Mouse (Mus musculus) lung, embryonic 14.5 days (tissue): Measurements from ENCODE around the gene Hoxa10. TPM values are rescaled to one million over a fixed set of nuclear protein-coding genes. Genes with fewer than 3 reads are reported as not detected.
A peak's percentile ranks its signal among the peaks of the same experiment; 100 is the strongest.

Source experiments
- ATAC-seq: fragments of 200-750 bp; cut with Nextera tagmentation; 2 replicates; pipeline ENCODE4 v1.8.0; 2017; ENCODE audit warnings: mild to moderate bottlenecking, moderate TSS enrichment, moderate library complexity; ENCODE audit not compliant: insufficient read depth
- DNase-seq: peaks from one replicate; pipeline ENCODE4 v3.0.0-alpha.2; 2015
- H3K27ac ChIP-seq: fragments of 300-500 bp; sonication (generic); 2 replicates; pipeline ENCODE4 v1.5.1; 2014; ENCODE audit warnings: low read depth, mild to moderate bottlenecking, moderate library complexity
- H3K27me3 ChIP-seq: fragments of 300-500 bp; sonication (generic); 2 replicates; pipeline ENCODE4 v1.6.1; 2014; ENCODE audit warnings: low read length, control low read depth; ENCODE audit not compliant: insufficient read depth
- H3K36me3 ChIP-seq: fragments of 300-500 bp; sonication (generic); 2 replicates; pipeline ENCODE4 v1.6.1; 2014; ENCODE audit warnings: control low read depth; ENCODE audit not compliant: insufficient read depth
- H3K4me1 ChIP-seq: fragments of 300-500 bp; sonication (generic); 2 replicates; pipeline ENCODE4 v1.6.1; 2014; ENCODE audit warnings: antibody characterized with exemption, control low read depth; ENCODE audit not compliant: insufficient read depth
- H3K4me2 ChIP-seq: fragments of 300-500 bp; sonication (generic); 2 replicates; pipeline ENCODE4 v1.6.1; 2014; ENCODE audit warnings: mild to moderate bottlenecking
- H3K4me3 ChIP-seq: fragments of 300-500 bp; sonication (generic); 2 replicates; pipeline ENCODE4 v1.5.1; 2014; ENCODE audit warnings: low read depth, low read length
- H3K9ac ChIP-seq: fragments of 300-500 bp; sonication (generic); 2 replicates; pipeline ENCODE4 v1.6.1; 2014
- H3K9me3 ChIP-seq: fragments of 300-500 bp; sonication (generic); 2 replicates; pipeline ENCODE4 v1.6.1; 2016; ENCODE audit warnings: low read depth, low read length, control low read depth
- CTCF ChIP-seq: IDR thresholded peaks from 2 replicates; pipeline ENCODE4 v1.5.1; 2016; ENCODE audit warnings: antibody characterized with exemption, low read depth
- WGBS: fragments of 180-500 bp; shearing (Covaris S2); extraction: QIAGEN DNeasy Blood & Tissue Kit; methylation state at CpG from one replicate; pipeline ENCODE4 v1.1.7; 2014; 5-methylcytosine and 5-hydroxymethylcytosine counted together
- polyA plus RNA-seq: library from polyadenylated mRNA; unstranded; fragments of >200 nt; fragmentation: Nextera tagmentation; extraction: Ambion mirVana; gene quantifications from 2 replicates; pipeline ENCODE4 v1.2.1, GENCODE M21; 2014

Gene Hoxa10
- polyA plus RNA-seq, 1 experiment from 2014 or later = not detected

GRCm38 (mm10) chr6:52261751-52262462 lies 21.3 kb upstream of the Hoxa10 start:
- ATAC-seq = no peak
- H3K27ac ChIP-seq = no peak overlapping the region
- DNase-seq = peak; percentile 38
- no peaks in the 10 kb centered on the region for H3K9me3 ChIP-seq
- H3K4me2 ChIP-seq = no peak overlapping the region
- WGBS = 3% methylated on average over 9 of the region's 9 CpGs
- H3K4me1 ChIP-seq = no peaks in the 10 kb centered on the region
- no peak for TF ChIP-seq CTCF
- no peak overlapping the region for H3K9ac ChIP-seq
- H3K36me3 ChIP-seq = no peaks in the 10 kb centered on the region
- no peak overlapping the region for H3K4me3 ChIP-seq
- H3K27me3 ChIP-seq = peaks cover 91% of the 10 kb centered on the region

- no peak for TF ChIP-seq CTCF
- peaks cover 91% of the 10 kb centered on the region for H3K27me3 ChIP-seq
- H3K27ac ChIP-seq = no peak within 1 kb of the TSS
- peak within 1 kb of the TSS; percentile 38 for H3K4me3 ChIP-seq
- no peaks in the 10 kb centered on the region for H3K36me3 ChIP-seq
- ATAC-seq = peak; percentile 82; the same call in 1 of the 2 replicates
- 0 out of 2 replicates have a peak within 1 kb of the TSS, but pooled peaks have one; percentile 17 for H3K9ac ChIP-seq
- H3K9me3 ChIP-seq = no peaks in the 10 kb centered on the region
- peak; percentile 63 for DNase-seq
- H3K4me1 ChIP-seq = no peaks in the 10 kb centered on the region
- peak within 1 kb of the TSS; percentile 67 for H3K4me2 ChIP-seq
- WGBS = 1% methylated on average over 65 of the region's 72 CpGs
These were observed 20.3 kb upstream of the Hoxa10 start, which contains the start of gene Hoxa13 for GRCm38 (mm10) chr6:52260654-52261575. Hoxa13 (minus strand) TSS chr6:52260880.

- Histone ChIP-seq H3K36me3 (no peaks in the 10 kb centered on the region), H3K9ac (no peak overlapping the region), H3K4me3 (peak overlapping the region; percentile 30)
These were observed 19.2 kb upstream of the Hoxa10 start for GRCm38 (mm10) chr6:52259811-52260261.

GRCm38 (mm10) chr6:52259081-52259790 lies 18.6 kb upstream of the Hoxa10 start:
- Histone ChIP-seq H3K4me3 (peak overlapping the region; percentile 30; the same call in 1 of the 2 replicates), H3K27ac (no peak overlapping the region), H3K4me2 (no peak overlapping the region; the same call in 1 of the 2 replicates), H3K9ac (no peak overlapping the region), H3K4me1 (no peaks in the 10 kb centered on the region), H3K27me3 (peaks cover 88% of the 10 kb centered on the region), H3K36me3 (no peaks in the 10 kb centered on the region), H3K9me3 (no peaks in the 10 kb centered on the region)
- ATAC-seq = no peak
- no peak for TF ChIP-seq CTCF
- WGBS = 3% methylated on average over 24 of the region's 25 CpGs
- no peak for DNase-seq

More at GRCm38 (mm10) chr6:52259811-52260261, 19.2 kb upstream of the Hoxa10 start:
- Histone ChIP-seq H3K4me2 (peak overlapping the region; percentile 67), H3K27ac (no peak overlapping the region), H3K27me3 (peaks cover 88% of the 10 kb centered on the region), H3K9me3 (no peaks in the 10 kb centered on the region), H3K4me1 (no peaks in the 10 kb centered on the region)
- DNase-seq (no peak), ATAC-seq (no peak)
- TF ChIP-seq CTCF = no peak
- WGBS = 1% methylated on average over 33 of the region's 39 CpGs

- no peak overlapping the region for H3K4me3 ChIP-seq
- H3K4me1 ChIP-seq = no peaks in the 10 kb centered on the region
- H3K36me3 ChIP-seq = no peaks in the 10 kb centered on the region
- ATAC-seq (no peak), DNase-seq (peak; percentile 94)
- no peak overlapping the region for H3K4me2 ChIP-seq
- peak; percentile 84 for TF ChIP-seq CTCF
- H3K27me3 ChIP-seq = peaks cover 88% of the 10 kb centered on the region
- WGBS = under 1% methylated on average over 6 of the region's 6 CpGs
- H3K9ac ChIP-seq = no peak overlapping the region
- H3K27ac ChIP-seq = no peak overlapping the region
- H3K9me3 ChIP-seq = no peaks in the 10 kb centered on the region
These were observed 16.3 kb upstream of the Hoxa10 start for GRCm38 (mm10) chr6:52256956-52257355.

GRCm38 (mm10) chr6:52253511-52254500 lies 13.2 kb upstream of the Hoxa10 start:
- H3K27ac ChIP-seq = no peak overlapping the region
- H3K4me2 ChIP-seq = peak overlapping the region; percentile 45
- WGBS = 1% methylated on average over 59 of the region's 59 CpGs
- peak; percentile 41; the same call in 1 of the 2 replicates for ATAC-seq
- peaks cover 95% of the 10 kb centered on the region for H3K27me3 ChIP-seq
- H3K4me1 ChIP-seq = no peaks in the 10 kb centered on the region
- H3K9me3 ChIP-seq = no peaks in the 10 kb centered on the region
- no peak for TF ChIP-seq CTCF
- H3K36me3 ChIP-seq = no peaks in the 10 kb centered on the region
- no peak overlapping the region for H3K9ac ChIP-seq
- H3K4me3 ChIP-seq = no peak overlapping the region
- DNase-seq = no peak
